Mouse (Mus musculus) fat pad, adult 2 months (tissue): ENCODE measurements at regions not wholly inside any gene's neighbourhood (a gene's known extent, or its start where the extent isn't known, plus 50 kb on each side); places are given as distances from the start of the nearest gene placed in this dataset.
"Not testable (repeated sequence)": the region's sequence is repeated elsewhere in the genome, so short reads cannot be mapped to it uniquely, and the experiment has no call there.

ENCODE experiments used
- DNase-seq: peaks from one replicate; pipeline ENCODE4 v3.0.0-alpha.2; 2011; ENCODE audit warnings: low read depth, low spot score; ENCODE audit errors: extremely low read depth

- no peak for DNase-seq
Measured at GRCm38 (mm10) chr13:73034065-73034831, 226.0 kb upstream of the Irx4 start.

DNA sequence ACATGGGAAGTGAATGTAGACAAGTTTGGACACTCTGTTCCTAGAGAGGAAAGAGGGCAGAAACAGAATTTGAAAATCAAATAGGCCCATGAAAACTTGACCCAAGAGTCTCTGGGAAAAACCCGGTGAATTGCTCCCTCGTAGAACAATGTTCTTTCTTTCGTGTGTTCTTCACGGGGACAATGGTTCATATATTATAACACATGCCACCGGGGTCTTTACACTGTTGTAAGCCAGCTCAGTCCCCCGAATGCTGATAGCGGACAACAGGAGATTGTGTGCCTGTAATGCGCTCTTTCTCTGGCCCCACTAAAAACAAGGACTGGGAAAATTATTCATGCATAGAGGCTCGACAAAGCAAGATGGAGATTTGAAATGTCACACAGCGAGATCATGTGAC, 225.4 kb upstream of the Irx4 start:
- no peak for DNase-seq

- no peak for DNase-seq
Measured at GRCm38 (mm10) chr13:73035336-73035940, 224.8 kb upstream of the Irx4 start.

GRCm38 (mm10) chr13:73039731-73040130, 220.5 kb upstream of the Irx4 start:
- DNase-seq: peak; percentile 92

GRCm38 (mm10) chr13:73041233-73042040, 218.8 kb upstream of the Irx4 start:
- DNase-seq: no peak

- no peak for DNase-seq
Measured at GRCm38 (mm10) chr13:73069840-73070530, 190.3 kb upstream of the Irx4 start.

- no peak for DNase-seq
Measured at GRCm38 (mm10) chr13:73070531-73070908, 189.8 kb upstream of the Irx4 start.

DNA sequence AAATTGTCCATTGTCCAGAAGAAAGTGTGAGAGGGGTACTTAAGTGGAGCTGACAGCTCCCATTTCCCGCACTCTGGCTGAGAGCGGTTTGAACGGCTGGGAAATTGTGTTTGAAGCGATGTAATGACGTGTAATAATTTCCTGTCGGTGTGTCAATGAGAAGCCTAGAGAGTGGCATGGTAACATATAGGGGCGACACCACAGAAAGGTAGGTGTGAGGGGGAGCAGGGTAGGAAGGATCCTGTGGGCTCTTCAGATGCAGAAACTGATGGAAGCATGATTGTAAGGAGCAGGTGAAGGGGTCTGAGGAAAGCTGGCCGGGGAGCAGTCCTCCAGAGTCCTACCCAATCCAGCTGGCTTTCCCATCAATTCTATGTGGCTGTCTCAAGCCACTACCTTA, 189.2 kb upstream of the Irx4 start:
- no peak for DNase-seq

- no peak for DNase-seq
Measured at GRCm38 (mm10) chr13:73071854-73072852, 188.1 kb upstream of the Irx4 start.

DNA sequence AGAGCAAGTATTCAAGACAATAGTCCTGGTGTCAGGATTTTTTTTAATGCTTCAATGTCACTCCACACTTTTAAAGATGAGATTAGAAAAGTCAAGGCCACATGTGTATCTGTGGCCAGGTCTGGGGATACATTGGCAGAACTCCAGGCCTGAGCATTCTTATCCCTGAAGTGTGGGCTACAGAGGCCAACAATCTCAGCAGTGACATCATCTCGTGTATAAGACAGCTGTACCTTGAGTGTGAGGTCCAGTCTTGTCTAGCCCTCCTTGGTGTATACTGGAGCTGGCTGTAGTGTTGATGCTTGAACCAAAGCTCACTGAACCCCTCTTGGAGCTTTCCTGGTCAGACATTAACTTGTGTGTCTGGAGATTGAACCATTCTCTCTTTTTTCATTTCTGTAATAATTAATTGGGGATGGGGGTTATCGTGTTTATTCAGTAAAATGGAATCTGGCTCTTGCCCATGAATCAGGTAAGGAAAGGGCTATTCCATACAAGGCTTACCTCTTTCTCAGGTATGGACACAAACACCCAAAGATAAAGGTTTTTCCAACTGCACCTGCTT, 182.3 kb upstream of the Irx4 start:
- DNase-seq: no peak

GRCm38 (mm10) chr13:73087815-73088214, 172.5 kb upstream of the Irx4 start:
- DNase-seq: not testable (repeated sequence)

- DNase-seq: no peak
Measured at GRCm38 (mm10) chr13:73091886-73092285, 168.4 kb upstream of the Irx4 start.

GRCm38 (mm10) chr13:73097502-73097901, 162.8 kb upstream of the Irx4 start:
- no peak for DNase-seq

DNA sequence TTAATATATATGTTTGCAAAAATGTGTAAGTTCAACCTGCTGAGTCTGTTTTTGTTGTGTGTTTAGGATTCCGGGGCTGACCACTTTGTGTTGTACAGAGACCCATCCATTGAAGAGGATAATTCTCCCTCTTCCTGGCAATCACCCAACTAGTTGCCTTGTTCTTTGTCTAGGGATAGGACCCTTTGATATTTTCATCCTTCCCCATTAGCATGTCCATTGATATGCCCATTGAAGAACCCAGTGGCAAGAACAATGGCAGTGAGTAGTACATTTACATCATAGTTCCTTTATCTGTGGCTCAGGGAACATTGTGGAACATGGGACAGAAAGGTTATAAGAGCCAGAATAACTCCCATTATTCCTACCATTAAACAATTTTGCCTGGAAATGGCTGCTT, 160.9 kb upstream of the Irx4 start:
- no peak for DNase-seq

DNA sequence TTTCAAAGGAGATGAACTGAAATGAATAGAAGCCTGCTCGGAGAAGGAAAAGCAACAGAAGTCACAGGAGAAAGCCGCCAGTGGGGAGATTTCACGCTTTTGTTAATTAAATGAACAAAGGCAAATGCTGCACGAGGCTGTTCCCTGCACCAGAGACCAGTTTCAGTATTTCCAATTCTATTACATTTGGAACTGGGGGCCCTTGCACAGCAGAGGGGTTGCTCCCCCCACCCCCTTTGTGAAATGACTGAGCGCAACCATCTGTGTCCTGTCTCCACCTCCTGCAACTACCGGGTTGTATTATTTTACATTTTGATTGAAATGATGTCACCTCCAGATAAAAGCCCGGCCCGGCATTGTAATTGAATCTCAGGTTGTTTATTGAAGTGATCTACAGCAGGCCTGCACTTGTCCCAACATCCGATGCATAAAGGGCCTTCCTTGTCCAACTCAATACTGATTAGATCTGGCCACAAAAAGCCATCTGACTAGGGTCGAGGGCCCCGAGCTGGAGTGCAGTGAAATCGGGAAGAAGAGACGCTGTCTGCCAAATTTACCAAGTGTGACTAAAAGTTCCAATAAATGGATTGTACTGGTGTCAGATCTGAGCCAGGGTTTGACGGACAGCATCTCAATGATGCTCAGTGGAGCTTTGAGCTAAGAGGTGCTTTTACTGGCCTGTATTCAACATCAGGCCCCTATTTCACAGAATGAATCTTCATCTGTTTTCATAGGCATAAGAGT, 152.9 kb upstream of the Irx4 start:
- DNase-seq: no peak

DNA sequence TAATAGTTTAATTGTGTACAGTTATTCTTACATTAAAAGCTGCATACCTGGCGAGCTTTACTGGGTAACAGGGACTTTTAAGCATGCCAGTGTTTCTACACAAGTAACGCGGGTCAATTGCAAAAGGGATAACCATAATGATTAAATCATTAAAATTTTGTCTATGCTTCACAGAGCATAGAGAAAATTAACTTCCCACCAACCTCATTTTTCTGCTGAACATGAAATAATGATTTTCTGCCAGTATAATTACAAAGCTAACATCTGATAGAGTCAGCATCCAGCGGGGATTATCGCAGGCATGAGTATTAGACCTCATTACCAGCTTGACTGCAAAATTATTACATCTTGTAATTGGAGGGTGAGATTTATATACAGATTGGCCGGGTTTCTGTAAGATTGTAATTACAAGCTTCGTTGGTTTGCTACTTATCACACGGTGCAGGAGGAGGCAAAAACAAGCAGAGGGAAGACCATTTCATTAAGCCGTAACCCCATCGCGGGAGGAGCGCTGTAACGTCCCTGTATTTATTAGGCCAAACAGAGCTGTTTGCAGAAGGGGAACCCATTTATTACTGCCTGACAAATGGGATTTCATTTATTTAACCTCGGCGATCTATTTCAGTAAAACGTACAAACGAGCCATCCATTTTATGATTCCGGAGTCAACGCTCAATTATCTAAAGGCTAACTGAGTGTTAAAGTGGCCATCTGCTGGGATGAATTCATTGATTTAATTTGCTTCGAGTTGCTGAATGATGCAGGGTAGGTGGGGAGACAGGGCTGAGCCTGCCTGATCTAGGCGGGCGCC, 143.3 kb upstream of the Irx4 start:
- DNase-seq: no peak

DNA sequence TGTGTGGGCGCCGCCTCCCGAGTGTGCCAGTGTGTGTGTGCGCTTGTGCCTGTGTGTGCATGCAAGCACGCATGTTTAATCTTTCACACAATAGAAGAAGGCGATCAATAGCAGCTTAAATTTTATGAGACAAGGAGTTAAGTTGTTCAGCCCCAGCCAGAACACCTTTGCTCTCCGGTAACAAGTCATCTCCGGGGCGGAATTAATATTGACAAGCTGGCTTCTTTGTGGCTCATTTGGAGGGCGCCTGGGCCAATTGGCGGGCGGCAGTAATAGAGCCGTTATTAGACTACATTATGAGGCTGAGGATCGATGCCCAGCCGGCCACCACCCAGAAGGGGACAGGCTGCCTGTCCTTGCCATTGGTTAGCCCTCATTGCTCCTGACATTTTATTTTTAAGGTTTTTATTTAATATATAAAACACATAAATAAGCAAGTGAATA, 142.6 kb upstream of the Irx4 start:
- DNase-seq: no peak

DNA sequence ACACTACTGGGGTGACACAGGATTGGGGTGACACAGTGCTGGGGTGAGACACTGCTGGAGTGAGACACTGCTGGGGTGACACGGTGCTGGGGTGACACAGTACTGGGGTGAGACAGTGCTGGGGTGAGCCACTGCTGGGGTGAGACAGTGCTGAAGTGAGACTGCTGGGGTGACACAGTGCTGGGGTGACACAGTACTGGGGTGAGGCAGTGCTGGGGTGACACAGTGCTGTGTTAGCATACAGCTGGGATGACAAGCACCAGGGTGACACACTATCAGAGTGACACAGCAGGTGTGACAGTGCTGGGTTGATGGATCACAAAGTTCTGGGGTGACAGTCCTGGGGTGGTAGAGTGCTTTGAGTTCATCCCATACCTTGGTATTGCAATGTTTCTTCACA, 137.3 kb upstream of the Irx4 start:
- no peak for DNase-seq
